Mouse (Mus musculus): ENCODE data around the gene Piezo1. TPM values are rescaled to one million over a fixed set of nuclear protein-coding genes. Genes with fewer than 3 reads are reported as not detected.

Piezo1 gene
- polyA plus RNA-seq, 1 experiment from 2014 or later = 27.8 TPM

DNA sequence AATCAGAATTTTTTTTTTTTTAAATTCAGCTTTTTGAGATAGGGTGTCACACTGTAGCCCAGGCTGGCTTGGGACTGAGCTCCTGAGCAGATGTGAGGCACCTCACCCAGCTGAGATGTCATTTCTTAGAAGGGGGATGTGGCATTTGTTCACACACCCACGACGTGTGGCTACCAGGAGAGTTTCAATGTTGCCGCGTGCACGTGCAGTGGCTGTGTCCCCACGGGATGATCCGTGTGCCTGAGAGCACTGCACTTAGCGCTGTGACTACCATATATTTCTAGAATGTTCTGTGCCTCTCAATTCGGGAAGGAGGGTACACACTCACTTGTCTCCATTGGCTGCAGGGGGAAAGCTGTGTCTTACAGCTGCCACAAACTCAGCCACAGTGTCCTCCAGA lies 115.0 kb downstream of the Piezo1 start:
- 90% methylated on average over 9 of the region's 9 CpGs for WGBS
- Histone ChIP-seq H3K9ac (no peak overlapping the region), H3K9me3 (replicated peaks) (no peaks in the 10 kb centered on the region; the same call in 1 of the 2 replicates), H3K4me3 (no peak overlapping the region), H3K4me2 (no peak overlapping the region), H3K27me3 (replicated peaks) (no peaks in the 10 kb centered on the region), H3K36me3 (peaks cover 54% of the 10 kb centered on the region), H3K4me1 (replicated peaks) (peaks cover 31% of the 10 kb centered on the region), H3K27ac (ENCODE audit: poor library complexity, severe bottlenecking) (no peak overlapping the region)
- no peak for ATAC-seq (ENCODE audit: insufficient number of reproducible peaks, low FRiP score)

DNA sequence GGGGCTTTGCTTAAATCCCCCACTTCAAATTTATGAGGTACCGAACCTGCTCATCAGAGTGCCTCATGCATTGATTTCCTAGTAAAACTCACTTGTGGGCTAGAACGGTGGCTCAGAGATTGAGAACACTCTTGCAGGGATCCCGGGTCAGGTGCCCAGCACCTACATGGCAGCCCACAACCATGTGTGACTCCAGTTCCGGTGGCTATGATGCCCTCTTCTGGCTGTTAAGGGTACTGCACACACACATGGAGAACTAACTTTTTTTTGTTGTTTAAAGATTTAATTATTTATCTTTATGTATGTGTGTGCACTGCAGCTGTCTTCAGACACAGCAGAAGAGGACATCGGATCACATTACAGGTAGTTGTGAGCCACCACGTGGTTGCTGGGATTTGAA lies 115.8 kb downstream of the Piezo1 start:
- Histone ChIP-seq H3K4me1 (replicated peaks) (peaks cover 35% of the 10 kb centered on the region), H3K4me2 (no peak overlapping the region), H3K27ac (ENCODE audit: poor library complexity, severe bottlenecking) (no peak overlapping the region), H3K4me3 (no peak overlapping the region), H3K27me3 (replicated peaks) (no peaks in the 10 kb centered on the region), H3K9me3 (replicated peaks) (no peaks in the 10 kb centered on the region; the same call in 1 of the 2 replicates), H3K36me3 (peaks cover 54% of the 10 kb centered on the region), H3K9ac (no peak overlapping the region)
- ATAC-seq (ENCODE audit: insufficient number of reproducible peaks, low FRiP score) = no peak
- WGBS = 84% methylated on average over 6 of the region's 6 CpGs

DNA sequence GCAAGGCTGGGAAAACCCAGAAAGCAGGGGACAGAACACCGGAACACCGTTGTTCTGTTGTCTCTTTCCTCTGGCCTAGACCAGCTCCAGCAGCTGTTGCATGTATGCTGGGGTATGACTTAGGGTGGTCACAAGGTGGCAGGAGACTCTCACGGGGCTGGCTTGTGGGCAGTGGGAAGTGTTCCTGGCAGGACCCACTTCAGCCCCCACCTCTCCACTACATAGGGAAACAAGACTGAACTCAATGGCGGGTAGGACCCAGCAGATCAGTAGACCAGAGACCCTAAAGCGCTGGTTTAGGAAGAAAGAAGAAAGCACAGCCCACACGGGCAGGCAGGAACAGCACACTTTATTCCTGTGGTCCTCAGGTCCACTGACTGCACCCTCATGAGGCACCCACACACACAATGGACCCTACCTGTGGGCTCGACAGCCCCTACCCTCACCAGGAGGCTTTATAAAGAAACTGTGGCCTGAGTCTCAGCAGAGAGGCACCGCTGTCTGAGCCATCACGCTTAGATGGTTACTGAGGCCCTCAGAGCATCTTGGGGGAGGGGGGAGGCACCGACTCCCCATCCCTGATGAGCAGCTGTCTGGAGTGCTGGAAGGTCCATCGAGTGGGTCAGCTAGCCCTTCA lies 117.7 kb downstream of the Piezo1 start:
- WGBS = 64% methylated on average over 11 of the region's 11 CpGs
- peak overlapping the region; percentile 84 for H3K9ac ChIP-seq
- no peaks in the 10 kb centered on the region; the same call in 1 of the 2 replicates for H3K9me3 ChIP-seq (replicated peaks)
- peaks cover 33% of the 10 kb centered on the region for H3K4me1 ChIP-seq (replicated peaks)
- H3K4me3 ChIP-seq = no peak overlapping the region
- H3K27ac ChIP-seq (ENCODE audit: poor library complexity, severe bottlenecking) = peak overlapping the region; percentile 59; the same call in 1 of the 2 replicates
- ATAC-seq (ENCODE audit: insufficient number of reproducible peaks, low FRiP score) = peak; percentile 20
- H3K36me3 ChIP-seq = peaks cover 37% of the 10 kb centered on the region
- H3K4me2 ChIP-seq = peak overlapping the region; percentile 91
- no peaks in the 10 kb centered on the region for H3K27me3 ChIP-seq (replicated peaks)

DNA sequence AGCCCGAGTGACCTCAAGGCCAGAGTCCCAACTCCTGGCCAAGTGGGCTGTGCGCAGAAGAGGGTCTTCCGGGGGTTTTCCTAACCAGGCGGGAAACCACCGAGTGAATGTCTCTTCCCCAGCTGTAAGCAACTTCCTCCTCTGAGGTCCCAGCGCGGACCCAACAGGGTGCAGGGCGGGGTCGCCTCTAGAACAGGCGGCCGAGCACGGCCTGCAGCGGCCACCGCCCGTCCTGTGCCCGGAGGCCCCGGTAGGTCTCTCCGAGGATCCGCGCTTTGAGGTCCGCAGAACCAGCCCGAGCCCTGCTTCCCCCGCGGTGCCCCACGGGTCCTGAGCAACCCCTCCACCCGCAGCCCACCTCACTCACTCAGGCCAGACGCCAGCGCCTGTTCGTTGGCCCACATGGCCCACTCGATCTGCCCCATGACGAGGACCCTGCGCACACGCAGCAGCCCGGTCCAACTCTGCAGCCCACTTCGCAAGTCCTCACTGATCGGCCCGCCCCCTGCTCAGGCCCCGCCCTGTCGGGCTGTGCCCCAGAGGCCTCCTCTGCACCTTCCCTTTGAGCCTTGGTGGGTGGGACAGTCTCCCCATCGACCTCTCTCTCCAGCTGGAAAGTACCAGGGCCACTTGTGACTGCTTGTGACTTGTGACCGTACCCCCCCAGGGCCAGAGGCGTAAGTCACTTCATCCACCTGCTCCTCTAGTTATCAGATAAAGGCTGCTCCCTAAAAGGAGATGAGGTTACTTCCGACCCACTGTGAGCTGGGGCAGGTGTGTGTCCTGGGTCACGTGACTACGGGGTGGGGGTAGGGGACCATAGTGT lies 118.5 kb downstream of the Piezo1 start, which contains the start of gene Cyba:
Gene Cyba, minus strand, starts transcription at position 488 of the 826 bp plus-strand sequence.
- 4% methylated on average over 45 of the region's 45 CpGs for WGBS
- H3K27me3 ChIP-seq (replicated peaks) = no peaks in the 10 kb centered on the region
- peak within 1 kb of the TSS; percentile 59 for H3K27ac ChIP-seq (ENCODE audit: poor library complexity, severe bottlenecking)
- peaks cover 26% of the 10 kb centered on the region for H3K4me1 ChIP-seq (replicated peaks)
- H3K9ac ChIP-seq = peak within 1 kb of the TSS; percentile 84
- H3K4me3 ChIP-seq = peak within 1 kb of the TSS; percentile 63
- H3K36me3 ChIP-seq = peaks cover 35% of the 10 kb centered on the region
- no peaks in the 10 kb centered on the region; the same call in 1 of the 2 replicates for H3K9me3 ChIP-seq (replicated peaks)
- ATAC-seq (ENCODE audit: insufficient number of reproducible peaks, low FRiP score) = peak; percentile 84
- H3K4me2 ChIP-seq = peak within 1 kb of the TSS; percentile 91

Small RNAs within 50 kb of the gene (microRNA-seq; reads per million reads assigned to microRNA genes)
- not detected for gene Gm24366

Other genes with a start within 250 kb of the Piezo1 start
- not detected in 2 replicates for gene Trhr2, start 190.6 kb downstream of the Piezo1 start, polyA plus RNA-seq (2016; fragmentation: Nextera tagmentation; extraction: Ambion mirVana)
- gene Zc3h18, start 174.7 kb downstream of the Piezo1 start, polyA plus RNA-seq (2016; fragmentation: Nextera tagmentation; extraction: Ambion mirVana) = 41.4 and 43.0 TPM in 2 replicates
- not detected in 2 replicates for gene Il17c, start 129.3 kb downstream of the Piezo1 start, polyA plus RNA-seq (2016; fragmentation: Nextera tagmentation; extraction: Ambion mirVana)
- gene Cyba, start 118.4 kb downstream of the Piezo1 start, polyA plus RNA-seq (2016; fragmentation: Nextera tagmentation; extraction: Ambion mirVana) = 175 and 182 TPM in 2 replicates
- 22.8 and 24.1 TPM in 2 replicates for gene Mvd, start 107.9 kb downstream of the Piezo1 start, polyA plus RNA-seq (2016; fragmentation: Nextera tagmentation; extraction: Ambion mirVana)
- 2.1 and 2.3 TPM in 2 replicates for gene Snai3, start 90.6 kb downstream of the Piezo1 start, polyA plus RNA-seq (2016; fragmentation: Nextera tagmentation; extraction: Ambion mirVana)
- gene Rnf166, start 75.3 kb downstream of the Piezo1 start, polyA plus RNA-seq (2016; fragmentation: Nextera tagmentation; extraction: Ambion mirVana) = 33.7 and 39.7 TPM in 2 replicates
- 30.0 and 31.1 TPM in 2 replicates for gene Ctu2, start 75.2 kb downstream of the Piezo1 start, polyA plus RNA-seq (2016; fragmentation: Nextera tagmentation; extraction: Ambion mirVana)
- gene Cdt1, start 16.7 kb upstream of the Piezo1 start, polyA plus RNA-seq (2016; fragmentation: Nextera tagmentation; extraction: Ambion mirVana) = 36.9 and 38.9 TPM in 2 replicates
- 209 and 232 TPM in 2 replicates for gene Aprt, start 25.6 kb upstream of the Piezo1 start, polyA plus RNA-seq (2016; fragmentation: Nextera tagmentation; extraction: Ambion mirVana)
- 12.7 and 13.5 TPM in 2 replicates for gene Galns, start 60.1 kb upstream of the Piezo1 start, polyA plus RNA-seq (2016; fragmentation: Nextera tagmentation; extraction: Ambion mirVana)
- gene Trappc2l, start 60.3 kb upstream of the Piezo1 start, polyA plus RNA-seq (2016; fragmentation: Nextera tagmentation; extraction: Ambion mirVana) = 45.1 and 45.8 TPM in 2 replicates
- gene Pabpn1l, start 71.4 kb upstream of the Piezo1 start, polyA plus RNA-seq (2016; fragmentation: Nextera tagmentation; extraction: Ambion mirVana) = not detected in 2 replicates
- 6.2 TPM in 2 replicates for gene Cbfa2t3, start 147.8 kb upstream of the Piezo1 start, polyA plus RNA-seq (2016; fragmentation: Nextera tagmentation; extraction: Ambion mirVana)
- gene Acsf3, start 224.2 kb upstream of the Piezo1 start, polyA plus RNA-seq (2016; fragmentation: Nextera tagmentation; extraction: Ambion mirVana) = 14.4 and 17.3 TPM in 2 replicates